Mouse (Mus musculus): ENCODE measurements around the gene Ppm1l.

The Ppm1l gene

DNA sequence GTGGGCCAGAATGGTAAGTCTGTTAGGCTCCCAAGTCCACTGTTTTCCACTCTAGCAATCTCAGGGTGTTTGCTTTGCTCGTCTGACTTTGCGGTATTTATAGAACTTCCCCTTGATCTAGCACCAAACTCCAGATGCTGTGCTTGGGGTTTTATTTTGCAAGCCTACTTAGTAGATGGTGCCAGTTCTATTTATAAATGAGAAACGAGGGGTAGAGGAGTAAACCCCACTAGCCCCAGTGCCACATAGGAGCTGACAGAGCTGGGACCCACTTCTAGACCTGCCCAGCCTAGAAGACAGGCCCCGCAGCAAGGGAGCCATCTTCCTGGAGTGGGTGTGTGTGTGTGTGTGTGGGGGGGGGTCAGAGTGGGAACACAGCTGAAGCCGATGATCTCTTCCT is 130.3 kb downstream of the Ppm1l start:
- no peak for DNase-seq

DNA sequence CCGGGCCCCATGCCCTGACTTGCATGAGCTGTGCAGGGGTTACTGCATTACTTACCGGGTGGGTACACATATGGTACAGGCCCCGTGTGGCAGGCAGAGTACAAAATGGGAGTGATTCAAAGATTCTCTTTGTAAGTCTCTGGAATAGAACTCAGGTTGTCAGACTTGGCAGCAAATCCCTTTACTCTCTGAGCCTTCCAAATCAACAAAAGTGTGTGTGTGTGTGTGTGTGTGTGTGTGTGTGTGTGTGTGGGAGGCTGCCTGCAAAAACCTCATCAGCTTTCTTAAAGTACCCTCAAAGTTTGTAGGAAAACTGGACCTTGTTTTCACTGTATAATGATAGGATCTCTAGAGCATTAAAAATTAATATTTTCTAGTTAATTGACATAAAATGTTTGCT is 132.4 kb downstream of the Ppm1l start:
- DNase-seq, result no peak

DNA sequence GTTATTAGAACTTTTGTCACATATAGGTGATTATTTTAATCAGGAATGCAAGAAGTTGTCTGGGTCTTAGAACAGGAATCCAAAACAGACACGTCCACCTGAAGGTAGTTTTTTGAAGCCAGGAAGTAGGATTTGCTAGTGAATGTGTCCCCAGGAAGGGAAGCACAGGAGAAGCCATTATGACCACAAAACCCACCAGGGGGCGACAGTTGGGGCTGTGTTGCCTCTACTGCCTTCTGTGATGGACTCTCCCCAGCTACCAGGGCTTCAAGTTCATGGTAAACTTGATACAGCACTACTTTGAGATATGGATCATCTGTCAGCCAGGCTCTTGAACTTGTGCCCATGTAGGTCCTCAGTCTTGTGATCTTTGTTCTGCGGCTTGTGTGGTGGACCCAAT is 137.7 kb downstream of the Ppm1l start:
- DNase-seq, result no peak

DNA sequence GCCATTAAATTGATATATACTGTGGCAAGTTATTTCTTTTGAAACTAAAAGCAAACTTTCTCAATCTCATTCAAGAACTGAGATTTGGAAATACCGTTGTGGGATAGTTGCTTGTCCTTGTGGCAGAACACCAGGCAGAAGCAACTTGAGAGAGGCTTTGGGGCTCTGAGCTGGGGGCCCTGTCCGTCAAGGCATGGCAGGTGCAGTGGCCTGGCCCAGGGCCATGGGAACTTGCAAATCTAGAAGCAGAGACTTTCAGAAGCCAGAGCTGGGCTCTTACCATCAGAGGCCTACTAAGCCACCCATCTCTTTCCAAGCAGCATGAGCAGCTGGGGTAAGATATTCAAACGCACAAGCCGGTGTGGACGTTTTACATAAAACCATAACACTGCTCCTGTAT is 139.4 kb downstream of the Ppm1l start:
- DNase-seq, result peak in 1 of 2 experiments; percentile 37

DNA sequence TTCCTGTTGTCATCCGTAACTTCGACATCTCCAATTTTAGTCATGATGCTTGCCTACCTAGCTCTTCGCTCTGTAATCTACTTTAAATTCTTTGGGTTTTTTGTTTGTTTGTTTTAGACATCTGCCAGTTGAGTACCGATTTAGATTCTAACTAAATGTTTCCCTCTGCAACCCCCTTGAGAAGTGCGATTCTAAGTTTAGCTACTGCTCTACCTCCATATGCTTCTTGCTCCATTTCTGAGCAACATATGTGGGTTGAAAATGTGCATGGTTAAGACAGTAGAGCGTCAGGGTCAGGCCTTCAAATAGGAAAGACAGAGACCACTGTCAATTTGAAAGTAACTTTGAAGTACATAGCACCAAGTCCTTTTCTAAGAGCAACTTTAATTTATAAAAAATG is 142.1 kb downstream of the Ppm1l start:
- no peak for DNase-seq

DNA sequence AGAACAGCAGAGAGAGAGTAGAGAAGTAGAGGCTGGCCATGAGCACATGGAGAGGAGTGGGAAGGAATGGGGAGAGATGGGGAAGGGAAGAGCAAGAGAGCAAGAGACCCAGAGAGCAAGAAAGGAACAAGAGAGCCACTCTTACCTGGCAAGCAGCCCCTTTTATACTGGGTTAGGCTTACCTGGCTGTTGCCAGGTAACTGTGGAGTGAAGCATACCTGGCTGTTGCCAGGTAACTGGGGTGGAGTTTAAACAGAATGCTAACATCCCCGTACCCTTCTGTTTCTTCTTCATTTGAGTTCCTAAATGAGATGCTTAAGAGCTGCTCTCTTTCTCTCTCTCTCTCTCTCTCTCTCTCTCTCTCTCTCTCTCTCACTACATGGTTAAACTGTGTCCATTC is 145.3 kb downstream of the Ppm1l start:
- DNase-seq, result no peak

DNA sequence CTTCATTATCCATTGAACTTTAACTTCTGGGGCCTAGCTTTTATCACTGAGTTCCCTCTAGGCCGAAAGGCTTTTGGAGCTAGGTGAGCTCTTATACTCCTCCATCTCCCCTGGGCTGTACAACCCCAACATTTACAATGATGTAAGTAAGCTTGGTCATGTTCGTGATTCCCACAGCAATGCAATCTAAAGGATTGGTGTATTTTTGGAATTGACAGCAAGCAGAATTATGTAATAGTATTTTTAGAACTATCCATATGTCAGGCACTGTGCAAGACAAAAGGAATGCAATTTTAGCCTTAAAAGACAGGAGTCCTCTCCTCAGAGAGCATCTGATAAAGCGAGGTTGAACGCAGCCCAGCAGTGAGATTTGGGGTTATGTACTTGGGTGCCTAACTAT is 149.1 kb downstream of the Ppm1l start:
- DNase-seq, result no peak

DNA sequence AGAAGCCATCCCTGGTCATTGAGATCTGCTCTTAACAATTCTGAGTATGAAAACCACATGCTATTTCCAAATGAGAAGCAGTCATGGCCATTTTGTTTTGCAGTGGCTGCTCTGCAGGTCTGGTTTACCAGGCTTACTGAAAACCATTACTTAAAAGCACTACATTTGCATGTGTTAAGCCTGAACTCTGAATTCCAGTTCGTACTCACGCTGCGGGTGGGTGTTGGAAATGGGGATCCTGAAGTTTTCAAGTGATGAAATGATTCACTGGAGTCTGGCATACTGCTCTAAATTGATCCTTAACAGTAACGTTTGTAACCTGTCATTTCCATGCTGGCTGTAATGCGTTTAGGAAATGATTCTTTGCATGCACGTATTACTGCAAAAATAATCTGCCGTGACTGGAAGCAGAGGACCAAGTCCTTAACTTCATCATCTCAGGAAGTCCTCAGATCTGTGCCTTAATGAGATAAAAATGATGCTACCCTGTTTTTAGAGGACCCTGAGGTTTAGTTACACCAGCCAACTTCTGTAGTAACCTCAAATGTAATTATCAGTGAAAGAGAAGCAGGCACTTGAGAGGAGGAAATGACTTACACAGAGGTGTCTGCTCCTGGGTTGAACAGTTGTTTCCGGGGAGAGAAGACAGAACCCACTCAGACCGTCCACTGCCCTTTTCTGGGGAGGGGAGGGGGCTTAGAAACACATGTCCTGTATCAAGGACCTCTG is 151.8 kb downstream of the Ppm1l start:
- no peak for DNase-seq

DNA sequence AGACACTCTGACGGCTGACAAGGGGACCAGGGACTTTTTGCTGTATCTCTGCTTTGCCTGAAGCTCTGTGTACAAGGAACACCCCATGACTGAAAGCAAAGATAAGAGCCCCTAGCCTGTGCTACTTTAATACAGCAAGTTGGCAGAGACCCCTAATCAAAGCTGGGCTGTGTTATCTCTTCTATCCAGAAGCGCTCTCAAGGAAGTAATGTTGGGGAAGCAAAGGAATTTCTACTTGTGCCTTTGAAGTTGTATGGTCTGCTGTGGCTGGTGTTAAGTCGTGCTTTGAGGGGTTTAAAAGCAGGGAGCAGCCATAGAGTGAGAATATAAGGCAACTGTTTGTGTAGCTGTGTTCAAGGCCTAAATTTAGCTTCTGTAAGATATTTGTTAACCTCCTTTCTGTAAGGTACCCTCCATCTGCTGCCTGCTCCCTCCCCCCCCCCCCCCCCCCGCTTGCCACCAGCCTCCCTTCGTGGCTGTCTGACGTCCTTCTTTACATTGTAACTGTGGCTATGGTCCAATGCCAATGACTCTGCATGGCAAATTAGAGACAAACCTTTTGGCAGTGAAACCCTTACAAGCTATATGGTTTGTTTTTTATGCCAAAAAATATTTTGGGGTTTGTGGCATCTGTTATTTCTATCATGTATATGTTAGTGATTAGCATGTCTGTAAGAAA is 152.9 kb downstream of the Ppm1l start:
- DNase-seq, result no peak

DNA sequence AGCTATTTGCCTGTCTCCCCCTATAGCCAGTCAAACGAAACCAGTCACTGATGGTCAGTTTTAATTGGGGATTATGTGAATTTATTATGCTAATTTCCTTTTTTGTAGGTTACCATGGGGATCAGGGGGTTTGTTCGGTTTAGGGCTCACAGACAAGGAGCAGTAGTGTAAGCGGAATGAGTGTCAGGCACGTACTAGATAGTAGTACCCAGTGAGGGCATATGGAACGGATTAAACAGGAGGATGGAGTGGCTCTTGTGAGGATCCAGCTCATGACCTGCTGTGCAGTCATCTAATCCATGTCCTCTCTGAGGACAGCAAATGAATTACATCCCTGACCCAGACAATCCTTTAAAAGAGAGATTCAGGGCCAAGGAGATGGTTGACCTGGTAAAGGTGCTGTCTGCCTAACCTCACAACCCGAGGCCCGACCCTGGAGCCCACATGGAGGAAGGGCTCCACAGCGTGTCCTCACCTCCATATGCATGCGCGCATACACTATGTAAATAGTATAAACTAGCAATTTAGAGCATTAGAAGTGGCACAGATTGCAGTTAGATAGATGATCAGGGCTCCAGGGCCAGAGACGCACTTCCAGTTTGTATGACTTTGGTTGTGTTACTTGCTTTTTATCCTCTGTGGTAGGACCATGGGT is 153.6 kb downstream of the Ppm1l start:
- no peak for DNase-seq

DNA sequence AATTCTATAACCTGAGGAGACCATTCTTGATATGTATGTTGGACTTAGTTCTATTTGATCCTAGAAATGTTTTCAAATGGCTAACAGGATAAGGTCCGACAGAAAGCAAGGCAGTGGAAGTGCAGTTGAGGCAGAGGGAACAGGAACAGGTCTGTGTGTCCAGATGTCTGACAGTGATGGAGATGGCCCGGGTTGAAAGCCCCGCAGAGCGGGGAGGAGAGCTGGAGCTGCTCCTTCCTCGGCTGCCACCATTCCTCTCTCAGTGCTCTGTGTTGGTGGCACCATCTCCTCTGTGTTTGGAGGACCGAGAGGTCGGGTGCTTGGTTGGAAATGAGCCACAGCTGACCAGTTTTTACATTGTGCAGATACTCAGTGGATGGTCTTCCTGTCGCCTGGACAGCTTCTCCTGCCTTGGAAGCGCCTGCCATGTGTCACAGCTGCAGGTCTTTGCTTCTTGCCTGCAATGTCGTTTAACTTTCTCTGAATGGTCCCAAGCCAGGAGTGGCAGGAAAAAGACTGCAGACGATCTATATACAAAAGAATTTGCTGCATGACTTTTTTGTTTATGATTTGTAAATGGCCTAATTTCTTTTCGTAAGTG is 159.3 kb downstream of the Ppm1l start:
- DNase-seq, result peak in 1 of 2 experiments; percentile 31

DNA sequence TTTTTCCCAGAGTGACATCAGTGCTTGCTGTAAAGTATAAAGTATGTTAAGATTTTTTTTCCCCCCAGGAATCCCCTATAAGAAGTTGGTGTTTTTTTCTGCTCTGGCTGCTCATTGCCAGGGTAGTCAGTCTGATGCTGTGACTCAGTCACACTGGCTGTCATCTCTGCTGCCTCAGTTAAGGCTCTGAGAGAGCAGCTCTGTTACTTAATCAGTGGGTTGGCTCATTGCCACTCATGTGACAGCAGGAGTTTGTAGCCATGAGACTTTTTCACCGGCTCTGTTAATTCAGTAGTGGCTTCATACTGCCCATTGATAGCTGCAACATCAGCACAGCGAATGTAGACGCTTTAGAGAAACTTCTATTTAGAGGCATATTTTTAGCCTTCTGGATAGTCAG is 163.3 kb downstream of the Ppm1l start:
- DNase-seq, result peak in 1 of 2 experiments; percentile 56

DNA sequence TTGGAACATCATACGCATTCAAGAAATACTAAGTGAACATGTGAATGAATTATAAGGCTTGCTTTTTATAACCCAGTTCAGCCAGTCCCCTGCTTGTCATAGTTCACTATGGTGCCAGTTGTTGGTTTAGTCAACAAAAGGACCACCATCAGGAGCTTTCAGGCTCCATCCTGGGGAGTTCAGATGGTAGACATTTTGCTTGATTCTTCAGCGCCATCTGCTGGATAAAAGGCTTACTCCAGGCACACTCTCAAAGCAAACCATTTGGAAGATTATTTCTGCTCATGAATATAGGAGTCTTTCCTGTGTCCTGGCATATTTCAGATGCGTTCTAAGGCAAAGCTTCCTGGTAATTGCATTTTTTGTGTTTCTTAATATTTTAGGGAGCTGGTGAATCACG is 165.2 kb downstream of the Ppm1l start:
- peak; percentile 76 to 85 for DNase-seq

DNA sequence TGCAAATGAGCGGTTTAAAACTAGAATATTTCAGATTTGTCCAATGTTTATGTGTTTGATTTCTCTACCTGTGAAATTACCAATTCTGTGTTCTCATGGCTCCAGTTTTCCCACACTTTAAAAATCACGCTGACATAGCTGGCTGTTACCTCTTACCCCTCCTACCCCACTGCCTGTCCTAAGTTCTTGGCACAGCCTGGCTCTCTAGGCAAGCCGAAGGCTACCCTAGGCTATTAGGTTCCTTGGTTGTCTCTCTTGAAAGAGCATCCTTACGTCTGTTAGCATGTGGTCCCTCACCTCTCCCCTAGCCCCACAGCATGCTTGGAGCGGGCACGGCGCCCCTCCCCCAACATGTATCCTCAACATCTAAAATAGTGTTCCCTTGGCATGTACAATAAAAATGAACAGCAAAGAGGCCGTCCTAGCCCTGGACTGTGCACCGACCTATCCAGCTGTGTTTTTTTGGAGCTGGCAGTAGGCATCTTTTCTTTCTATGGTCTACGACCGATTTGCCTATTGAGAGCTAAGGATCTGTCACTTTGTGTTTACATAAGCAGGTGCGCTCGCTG is 167.4 kb downstream of the Ppm1l start:
- DNase-seq, result peak; percentile 46 to 55

DNA sequence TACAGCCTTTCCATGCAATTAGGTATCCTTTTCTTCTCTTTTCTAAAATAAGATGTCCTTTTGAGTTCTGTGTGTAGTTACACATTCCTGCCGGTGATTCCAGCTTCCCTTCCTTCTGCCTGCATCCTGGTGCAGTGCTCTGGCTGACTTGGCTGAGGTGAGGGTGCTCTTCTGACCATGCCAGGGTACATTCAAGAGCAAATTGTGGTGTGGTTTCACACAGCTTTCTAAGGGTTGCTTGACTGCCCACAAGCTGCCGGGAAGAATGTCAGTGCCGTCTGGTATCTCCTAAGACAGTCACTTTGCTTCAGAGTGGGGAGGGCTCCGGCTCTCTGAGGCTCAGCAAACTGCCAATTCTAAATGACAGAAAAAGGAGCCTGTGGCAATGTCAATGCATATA is 167.9 kb downstream of the Ppm1l start:
- peak; percentile 48 to 53 for DNase-seq

DNA sequence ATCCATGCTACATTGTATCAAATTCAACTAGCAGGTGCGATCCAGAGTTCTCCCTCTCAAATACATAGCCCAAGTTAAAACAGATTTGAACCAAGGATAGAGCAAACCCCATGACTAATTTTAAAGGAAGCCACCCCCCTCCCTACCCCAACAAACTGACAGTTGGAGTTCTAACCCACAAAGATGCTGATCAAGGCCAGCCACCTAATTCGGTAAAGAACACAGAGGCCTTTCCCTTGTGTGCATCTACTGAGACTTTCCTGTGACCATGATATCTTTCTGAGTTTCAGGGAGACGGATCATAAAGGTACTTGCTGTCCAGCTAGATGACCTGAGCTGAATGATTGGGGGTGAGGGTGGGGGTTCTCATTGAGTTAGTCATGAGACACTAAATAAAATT is 168.7 kb downstream of the Ppm1l start:
- no peak for DNase-seq

DNA sequence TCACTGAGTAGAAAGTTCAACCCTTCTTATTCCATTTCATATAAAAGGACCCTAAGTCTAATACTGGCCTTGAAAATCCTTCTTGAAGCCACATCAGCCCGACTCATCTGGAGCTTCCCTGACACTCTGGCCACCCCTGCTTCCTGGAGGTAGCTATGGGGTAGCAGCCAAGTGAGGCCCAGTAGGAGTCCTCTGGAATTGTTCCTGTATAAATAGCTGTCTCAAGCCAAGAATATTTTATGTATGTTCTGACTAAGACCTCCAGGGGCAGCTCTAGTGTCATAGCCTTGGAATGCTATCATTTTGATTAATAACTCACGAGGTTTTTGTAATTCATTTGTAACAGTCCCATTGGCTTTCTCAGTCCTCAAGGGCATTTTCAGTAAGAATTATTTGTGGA is 169.1 kb downstream of the Ppm1l start:
- DNase-seq, result no peak

DNA sequence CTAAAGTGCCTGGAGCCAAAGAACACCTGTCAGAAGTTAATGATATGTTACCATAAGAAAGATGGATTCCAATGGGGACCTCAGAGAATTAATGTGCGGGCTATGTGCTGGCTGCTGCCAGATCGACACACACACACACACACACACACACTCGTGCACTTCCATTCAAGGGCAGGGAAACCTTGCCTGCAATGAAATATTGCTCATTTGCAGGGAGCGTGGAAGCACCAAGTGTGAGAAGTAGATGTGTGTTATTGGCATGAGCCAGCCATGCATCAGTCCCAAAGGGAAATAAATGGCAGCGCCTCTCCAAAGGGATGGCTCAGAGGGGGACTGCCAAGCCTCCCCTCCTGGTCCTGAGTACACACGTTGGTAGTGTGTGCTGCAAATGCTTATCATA is 170.8 kb downstream of the Ppm1l start:
- DNase-seq, result no peak

DNA sequence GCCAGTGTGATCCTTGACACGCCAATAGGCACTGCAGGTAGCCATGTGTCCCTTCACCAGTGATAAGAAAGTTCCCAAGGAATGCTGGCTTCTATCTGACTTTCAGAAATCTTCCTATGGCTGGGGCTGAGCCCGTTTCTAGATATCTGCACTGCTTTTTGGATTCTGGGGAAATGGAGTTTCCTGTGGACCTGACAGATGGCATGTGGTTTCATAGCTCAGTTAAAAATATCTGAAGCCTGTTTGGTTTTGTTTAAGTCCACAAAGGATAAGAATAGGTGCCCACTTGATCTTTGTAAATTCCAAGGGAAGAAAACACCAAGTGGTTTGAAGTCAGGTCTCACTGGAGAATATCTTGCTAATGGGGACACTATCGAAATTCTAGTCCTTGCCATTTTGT is 173.0 kb downstream of the Ppm1l start:
- DNase-seq, result peak; percentile 35 to 39

DNA sequence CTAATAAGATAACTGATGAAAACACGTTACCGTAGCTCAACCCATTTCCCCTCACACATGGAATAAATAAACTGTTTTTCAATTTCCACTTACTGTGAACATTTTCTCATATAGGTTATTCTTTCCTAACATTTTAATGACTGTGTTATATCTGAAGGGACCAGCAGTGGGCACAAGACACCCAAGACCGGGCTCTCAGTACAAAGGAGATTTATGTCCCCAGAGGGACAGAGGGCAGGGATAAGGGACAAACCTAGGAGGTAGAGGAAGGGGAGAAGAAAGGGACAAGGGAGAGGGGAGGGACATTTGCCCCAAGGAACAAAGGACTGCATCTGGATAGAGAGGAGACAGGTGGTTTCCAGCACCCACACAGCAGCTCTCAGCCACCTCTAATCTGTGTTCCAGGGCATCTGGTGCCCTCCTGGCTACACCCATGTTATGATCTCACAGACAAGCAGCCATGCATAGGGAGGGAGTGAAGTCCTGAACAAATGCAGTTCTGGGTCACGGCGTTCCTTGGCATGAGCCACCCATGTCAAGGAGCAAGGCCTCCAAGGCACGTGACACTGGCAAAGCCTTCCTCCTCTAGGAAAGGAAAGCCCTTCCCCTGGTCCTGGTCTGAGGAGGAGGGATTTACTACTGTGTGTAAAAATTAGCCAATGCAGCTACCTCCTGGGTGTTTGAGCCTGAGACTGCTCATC is 174.5 kb downstream of the Ppm1l start:
- DNase-seq, result no peak

DNA sequence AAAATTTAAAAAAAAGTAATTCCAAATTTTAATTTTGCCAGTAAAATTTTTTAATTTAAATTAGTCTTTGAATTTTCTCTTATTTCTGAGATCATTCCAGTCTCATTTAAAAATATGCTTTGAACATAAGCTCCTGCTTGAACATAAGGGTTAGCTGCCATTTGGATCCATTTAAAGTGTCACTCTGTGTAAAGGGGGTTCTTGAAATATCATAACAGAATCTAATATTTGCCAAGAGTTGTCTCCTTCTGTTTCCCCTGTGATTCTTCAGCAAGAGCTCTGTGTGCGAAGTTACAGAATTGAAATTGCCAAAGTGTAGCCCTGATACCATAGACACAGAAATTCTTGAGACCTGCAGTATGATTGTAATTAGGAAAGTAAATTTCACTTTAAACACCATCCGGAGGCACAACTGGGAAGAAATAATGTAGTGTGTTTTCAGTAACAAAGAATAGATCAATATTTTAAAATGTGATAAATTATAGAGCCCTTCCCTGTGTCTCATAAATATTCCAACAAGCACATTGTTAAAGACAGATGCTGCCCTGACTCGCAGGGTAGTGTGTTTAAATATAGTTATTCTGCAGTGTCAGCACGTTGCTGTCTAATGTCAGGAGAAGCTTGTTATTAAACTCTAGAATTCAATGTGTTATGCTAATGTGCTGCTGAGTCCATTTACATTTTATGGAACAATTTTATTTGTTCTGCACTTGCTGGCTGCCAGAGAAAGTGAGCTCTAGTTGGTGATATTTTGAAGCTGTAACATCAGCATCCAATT is 177.8 kb downstream of the Ppm1l start:
- no peak for DNase-seq

DNA sequence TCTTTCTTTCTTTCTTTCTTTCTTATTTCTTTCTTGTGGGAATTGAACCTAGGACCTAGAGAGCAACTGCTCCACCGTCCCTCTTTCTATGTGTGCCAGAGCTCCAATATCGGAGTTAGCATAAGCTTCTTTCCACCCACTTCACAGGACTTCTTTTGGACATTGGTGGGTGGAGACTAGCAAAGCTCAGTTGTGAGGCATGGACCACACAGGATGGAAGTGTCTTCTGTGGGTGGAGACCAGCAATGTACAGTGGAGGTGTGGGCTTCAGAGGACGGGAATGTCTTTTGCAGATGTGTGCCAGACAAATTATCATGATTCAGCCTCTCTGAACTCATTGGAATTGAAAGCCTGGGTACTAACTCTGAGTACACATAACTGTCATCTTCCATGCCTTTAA is 180.5 kb downstream of the Ppm1l start:
- no peak for DNase-seq
